Mouse (Mus musculus) olfactory bulb, adult 2 months (tissue): ENCODE results near the gene Hfm1.

ENCODE experiments used
- CTCF ChIP-seq: fragments of 200-500 bp; IDR thresholded peaks from 2 replicates; pipeline ENCODE4 v1.5.1; 2012; ENCODE audit warnings: low read depth, mild to moderate bottlenecking, low read length, moderate library complexity; ENCODE audit not compliant: insufficient read depth
- POLR2A ChIP-seq: fragments of 200-500 bp; IDR thresholded peaks from 2 replicates; pipeline ENCODE4 v1.6.1; 2012; ENCODE audit warnings: mild to moderate bottlenecking, low read depth, low read length, moderate library complexity; ENCODE audit not compliant: insufficient read depth

GRCm38 (mm10) chr5:106885517-106885916, 40.6 kb downstream of the Hfm1 start:
- no peak for TF ChIP-seq CTCF
- no peak for TF ChIP-seq POLR2A
